Mouse (Mus musculus): ENCODE results near the gene Slc16a1. TPM values are rescaled to one million over a fixed set of nuclear protein-coding genes. Genes with fewer than 3 reads are reported as not detected.
"Not testable (repeated sequence)": the region's sequence is repeated elsewhere in the genome, so short reads cannot be mapped to it uniquely, and the experiment has no call there.

Slc16a1 gene
- total and polyA plus RNA-seq, 3 experiments, result 60.3 to 192 (median 97.5) TPM

- no peak overlapping the region for H3K9ac ChIP-seq (ENCODE audit: insufficient read depth, low read depth)
- dilution Hi-C loops (cut with MboI; ENCODE audit: extremely low pct_ligation_motif_present, extremely low pct_unique_long_range_greater_than_20kb, low sequenced_read_pairs), result no loop called here
- no peak overlapping the region for H3K27ac ChIP-seq (ENCODE audit: insufficient read depth, low read depth)
- H3K4me2 ChIP-seq (ENCODE audit: insufficient read depth, low read depth, poor library complexity, severe bottlenecking), result no peak overlapping the region
- H3K9me3 ChIP-seq (replicated peaks; ENCODE audit: low read length), result peaks cover 8% of the 10 kb centered on the region
- no peak overlapping the region for H3K4me3 ChIP-seq (replicated peaks in 1 of 3; ENCODE audit: low read depth in 2 of 3, low read length in 2 of 3, poor library complexity in 1 of 3)
- H3K36me3 ChIP-seq (replicated peaks in 1 of 2; ENCODE audit: control insufficient read depth in 1 of 2, insufficient read depth in 1 of 2, low read length in 1 of 2), result no peaks in the 10 kb centered on the region
- H3K27me3 ChIP-seq (replicated peaks), result peaks cover 8% of the 10 kb centered on the region
- in situ Hi-C loops (cut with MboI; ENCODE audit: low pct_ligation_motif_present, low pct_unique_long_range_greater_than_20kb, low sequenced_read_pairs), result no loop called here
- TF ChIP-seq KAT2A (IDR thresholded peaks at IDR 0.05; ENCODE audit: insufficient replicate concordance, low read length) (no peak), PAX5 (IDR thresholded peaks at IDR 0.05; ENCODE audit: low read length) (no peak), ZKSCAN1 (IDR thresholded peaks at IDR 0.05; ENCODE audit: borderline replicate concordance, low read depth, low read length) (no peak), POLR2AphosphoS2 (IDR thresholded peaks at IDR 0.05; ENCODE audit: low read depth, low read length) (no peak)
- H3K4me1 ChIP-seq (ENCODE audit: control insufficient read depth in 1 of 2, insufficient read depth in 2 of 2), result no peaks in the 10 kb centered on the region; a peak in 1 of 4 replicates
- H3K79me2 ChIP-seq (replicated peaks; ENCODE audit: control insufficient read depth, extremely low read depth, insufficient read depth, poor library complexity, severe bottlenecking), result no peaks in the 10 kb centered on the region
- DNase-seq (ENCODE audit: extremely low read depth), result no peak
Observed at GRCm38 (mm10) chr3:104706446-104706845, 68.0 kb downstream of the Slc16a1 start.

GRCm38 (mm10) chr3:104706951-104707771 lies 68.7 kb downstream of the Slc16a1 start:
- H3K27ac ChIP-seq (ENCODE audit: insufficient read depth, low read depth); DNase-seq (ENCODE audit: extremely low read depth); H3K79me2 ChIP-seq (replicated peaks; ENCODE audit: control insufficient read depth, extremely low read depth, insufficient read depth, poor library complexity, severe bottlenecking); H3K4me2 ChIP-seq (ENCODE audit: insufficient read depth, low read depth, poor library complexity, severe bottlenecking); H3K4me3 ChIP-seq (replicated peaks in 1 of 3; ENCODE audit: low read depth in 2 of 3, low read length in 2 of 3, poor library complexity in 1 of 3); H3K36me3 ChIP-seq (replicated peaks in 1 of 2; ENCODE audit: control insufficient read depth in 1 of 2, insufficient read depth in 1 of 2, low read length in 1 of 2); H3K9ac ChIP-seq (ENCODE audit: insufficient read depth, low read depth); H3K4me1 ChIP-seq (ENCODE audit: control insufficient read depth in 1 of 2, insufficient read depth in 2 of 2); dilution Hi-C loops (cut with MboI; ENCODE audit: extremely low pct_ligation_motif_present, extremely low pct_unique_long_range_greater_than_20kb, low sequenced_read_pairs); H3K9me3 ChIP-seq (replicated peaks; ENCODE audit: low read length); in situ Hi-C loops (cut with MboI; ENCODE audit: low pct_ligation_motif_present, low pct_unique_long_range_greater_than_20kb, low sequenced_read_pairs): not testable (repeated sequence)
- peaks cover 12% of the 10 kb centered on the region for H3K27me3 ChIP-seq (replicated peaks)

DNA sequence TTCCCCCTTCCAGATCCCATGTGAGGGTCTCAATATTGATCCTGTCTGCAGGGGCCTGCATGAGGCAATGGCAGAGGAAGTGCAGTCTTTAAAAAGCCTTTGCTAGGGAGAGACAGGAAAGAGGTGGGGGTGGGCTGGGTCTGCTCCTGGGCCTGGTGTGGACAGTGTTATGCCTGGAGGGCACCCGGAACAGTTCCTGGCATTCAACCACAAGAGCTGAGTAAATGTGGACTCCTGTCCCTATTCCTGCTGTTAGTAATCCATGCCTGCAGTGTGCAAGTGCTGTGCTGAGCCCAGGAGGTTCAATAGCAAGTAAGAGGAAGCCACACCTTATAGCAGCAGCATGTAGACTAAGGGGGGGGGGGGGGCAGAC lies 69.3 kb downstream of the Slc16a1 start:
- H3K27ac ChIP-seq (ENCODE audit: insufficient read depth, low read depth); H3K9ac ChIP-seq (ENCODE audit: insufficient read depth, low read depth); dilution Hi-C loops (cut with MboI; ENCODE audit: extremely low pct_ligation_motif_present, extremely low pct_unique_long_range_greater_than_20kb, low sequenced_read_pairs); H3K4me2 ChIP-seq (ENCODE audit: insufficient read depth, low read depth, poor library complexity, severe bottlenecking); H3K79me2 ChIP-seq (replicated peaks; ENCODE audit: control insufficient read depth, extremely low read depth, insufficient read depth, poor library complexity, severe bottlenecking); DNase-seq (ENCODE audit: extremely low read depth); H3K4me3 ChIP-seq (replicated peaks in 1 of 3; ENCODE audit: low read depth in 2 of 3, low read length in 2 of 3, poor library complexity in 1 of 3); H3K4me1 ChIP-seq (ENCODE audit: control insufficient read depth in 1 of 2, insufficient read depth in 2 of 2); in situ Hi-C loops (cut with MboI; ENCODE audit: low pct_ligation_motif_present, low pct_unique_long_range_greater_than_20kb, low sequenced_read_pairs); H3K36me3 ChIP-seq (replicated peaks in 1 of 2; ENCODE audit: control insufficient read depth in 1 of 2, insufficient read depth in 1 of 2, low read length in 1 of 2): not testable (repeated sequence)
- H3K9me3 ChIP-seq (replicated peaks; ENCODE audit: low read length), result peaks cover 11% of the 10 kb centered on the region
- peaks cover 16% of the 10 kb centered on the region for H3K27me3 ChIP-seq (replicated peaks)

Other genes starting within 250 kb of the Slc16a1 start
- gene Lrig2, start 126.8 kb upstream of the Slc16a1 start, total RNA-seq (2012; rRNA removed), result 4.5 and 5.4 TPM in 2 replicates
- gene Lrig2, start 126.8 kb upstream of the Slc16a1 start, total RNA-seq (2014; rRNA removed), result 4.6 and 5.1 TPM in 2 replicates
- 2.8 and 3.4 TPM in 2 replicates for gene Lrig2, start 126.8 kb upstream of the Slc16a1 start, polyA plus RNA-seq (2012; ENCODE audit: insufficient read length, low read depth)
- 4.2 and 6.4 TPM in 2 replicates for gene Ppm1j, start 142.4 kb downstream of the Slc16a1 start, total RNA-seq (2012; rRNA removed)
- 2.1 and 2.7 TPM in 2 replicates for gene Ppm1j, start 142.4 kb downstream of the Slc16a1 start, total RNA-seq (2014; rRNA removed)
- 6.4 and 6.5 TPM in 2 replicates for gene Ppm1j, start 142.4 kb downstream of the Slc16a1 start, polyA plus RNA-seq (2012; ENCODE audit: insufficient read length, low read depth)
- gene Fam19a3, start 143.2 kb downstream of the Slc16a1 start, total RNA-seq (2012; rRNA removed), result 0.04 and 0.08 TPM in 2 replicates
- gene Fam19a3, start 143.2 kb downstream of the Slc16a1 start, total RNA-seq (2014; rRNA removed), result not detected in 2 replicates
- 0.07 and 0.16 TPM in 2 replicates for gene Fam19a3, start 143.2 kb downstream of the Slc16a1 start, polyA plus RNA-seq (2012; ENCODE audit: insufficient read length, low read depth)
- gene Rhoc, start 149.7 kb downstream of the Slc16a1 start, total RNA-seq (2012; rRNA removed), result 6.2 and 8.3 TPM in 2 replicates
- 1.2 and 1.4 TPM in 2 replicates for gene Rhoc, start 149.7 kb downstream of the Slc16a1 start, total RNA-seq (2014; rRNA removed)
- 7.9 and 8.0 TPM in 2 replicates for gene Rhoc, start 149.7 kb downstream of the Slc16a1 start, polyA plus RNA-seq (2012; ENCODE audit: insufficient read length, low read depth)
- gene Mov10, start 179.9 kb downstream of the Slc16a1 start, total RNA-seq (2012; rRNA removed), result 15.2 and 18.4 TPM in 2 replicates
- 7.2 and 7.9 TPM in 2 replicates for gene Mov10, start 179.9 kb downstream of the Slc16a1 start, total RNA-seq (2014; rRNA removed)
- gene Mov10, start 179.9 kb downstream of the Slc16a1 start, polyA plus RNA-seq (2012; ENCODE audit: insufficient read length, low read depth), result 28.0 and 31.9 TPM in 2 replicates
- 10.3 and 10.4 TPM in 2 replicates for gene St7l, start 225.3 kb downstream of the Slc16a1 start, total RNA-seq (2012; rRNA removed)
- 13.1 and 14.1 TPM in 2 replicates for gene St7l, start 225.3 kb downstream of the Slc16a1 start, total RNA-seq (2014; rRNA removed)
- gene St7l, start 225.3 kb downstream of the Slc16a1 start, polyA plus RNA-seq (2012; ENCODE audit: insufficient read length, low read depth), result 6.8 and 8.1 TPM in 2 replicates
- gene Capza1, start 225.8 kb downstream of the Slc16a1 start, total RNA-seq (2012; rRNA removed), result 113 and 139 TPM in 2 replicates
- gene Capza1, start 225.8 kb downstream of the Slc16a1 start, total RNA-seq (2014; rRNA removed), result 288 and 317 TPM in 2 replicates
- gene Capza1, start 225.8 kb downstream of the Slc16a1 start, polyA plus RNA-seq (2012; ENCODE audit: insufficient read length, low read depth), result 120 and 140 TPM in 2 replicates